Mouse (Mus musculus): Measurements from ENCODE around the gene Slc2a6. TPM values are rescaled to one million over a fixed set of nuclear protein-coding genes. Genes with fewer than 3 reads are reported as not detected.

Slc2a6 gene
- polyA plus RNA-seq, 1 experiment from 2014 or later: 2.7 TPM

DNA sequence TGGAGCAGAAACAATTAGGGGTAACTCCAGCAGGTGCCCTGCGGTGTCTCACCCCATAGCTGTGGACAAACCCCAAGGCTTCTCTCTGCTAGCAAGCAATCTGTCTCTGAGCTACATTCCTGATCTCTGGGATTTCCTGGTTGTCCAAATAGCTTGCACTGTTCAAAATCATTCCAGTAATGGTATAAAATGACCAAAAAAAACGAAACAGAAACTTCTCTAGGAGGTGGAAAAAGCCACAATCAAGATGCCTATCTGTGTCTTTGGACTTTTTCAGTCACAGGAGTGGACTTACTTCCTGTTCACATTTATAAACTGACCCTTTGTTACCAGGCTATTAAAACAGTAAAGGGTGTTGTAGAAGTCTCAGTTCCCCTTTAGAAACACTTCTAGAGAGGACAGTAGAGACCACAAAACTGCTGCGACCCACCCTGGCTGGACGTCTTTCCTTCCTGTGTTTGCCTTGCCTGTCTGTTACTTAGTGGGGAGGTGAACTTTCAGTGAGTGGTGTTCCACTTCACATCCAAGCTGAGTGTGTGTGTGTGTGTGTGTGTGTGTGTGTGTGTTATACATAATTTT lies 728 bp upstream of the Slc2a6 start:
- Histone ChIP-seq H3K9ac (ENCODE audit: low read length) (peak overlapping the region; percentile 35; the same call in 1 of the 2 replicates), H3K36me3 (ENCODE audit: control insufficient read depth, insufficient read depth, low read length) (no peaks in the 10 kb centered on the region), H3K9me3 (ENCODE audit: control insufficient read depth, low read length) (no peaks in the 10 kb centered on the region), H3K4me3 (ENCODE audit: low read depth, low read length) (no peak overlapping the region; the same call in 1 of the 2 replicates), H3K27ac (replicated peaks) (peak overlapping the region; percentile 10; the same call in 1 of the 2 replicates), H3K4me2 (replicated peaks; ENCODE audit: low read depth) (peak overlapping the region; percentile 44), H3K27me3 (ENCODE audit: control insufficient read depth, insufficient read depth, low read length) (no peaks in the 10 kb centered on the region), H3K4me1 (replicated peaks; ENCODE audit: control insufficient read depth, insufficient read depth) (0 out of 2 replicates have a peak, but pooled peaks cover 2% of the 10 kb centered on the region)
- TF ChIP-seq CTCF (IDR thresholded peaks at IDR 0.05; ENCODE audit: low read depth): no peak
- no peak for TF ChIP-seq EP300 (optimal IDR thresholded peaks at IDR 0.05)
- WGBS: 63% methylated on average over 4 of the region's 4 CpGs
- no peak for DNase-seq (ENCODE audit: low spot score)
- ATAC-seq (ENCODE audit: low FRiP score, low TSS enrichment): no peak

- H3K4me1 ChIP-seq (replicated peaks; ENCODE audit: control insufficient read depth, insufficient read depth): 0 out of 2 replicates have a peak, but pooled peaks cover 2% of the 10 kb centered on the region
- H3K27me3 ChIP-seq (ENCODE audit: control insufficient read depth, insufficient read depth, low read length): no peaks in the 10 kb centered on the region
- ATAC-seq (ENCODE audit: low FRiP score, low TSS enrichment): no peak
- DNase-seq (ENCODE audit: low spot score): no peak
- no peak overlapping the region for H3K4me3 ChIP-seq (ENCODE audit: low read depth, low read length)
- no peaks in the 10 kb centered on the region for H3K9me3 ChIP-seq (ENCODE audit: control insufficient read depth, low read length)
- no peak overlapping the region for H3K9ac ChIP-seq (ENCODE audit: low read length)
- no peaks in the 10 kb centered on the region for H3K36me3 ChIP-seq (ENCODE audit: control insufficient read depth, insufficient read depth, low read length)
- no peak overlapping the region for H3K4me2 ChIP-seq (replicated peaks; ENCODE audit: low read depth)
- no peak for TF ChIP-seq CTCF (IDR thresholded peaks at IDR 0.05; ENCODE audit: low read depth)
- TF ChIP-seq EP300 (optimal IDR thresholded peaks at IDR 0.05): no peak
- no peak overlapping the region for H3K27ac ChIP-seq (replicated peaks)
- WGBS: 71% methylated on average over 10 of the region's 10 CpGs
Measured at GRCm38 (mm10) chr2:27026857-27027617, 761 bp downstream of the Slc2a6 start.

GRCm38 (mm10) chr2:27026332-27026731 lies 1.5 kb downstream of the Slc2a6 start:
- Histone ChIP-seq H3K4me2 (replicated peaks; ENCODE audit: low read depth) (no peak overlapping the region), H3K36me3 (ENCODE audit: control insufficient read depth, insufficient read depth, low read length) (no peaks in the 10 kb centered on the region), H3K4me3 (ENCODE audit: low read depth, low read length) (no peak overlapping the region), H3K27ac (replicated peaks) (no peak overlapping the region), H3K9me3 (ENCODE audit: control insufficient read depth, low read length) (no peaks in the 10 kb centered on the region), H3K9ac (ENCODE audit: low read length) (no peak overlapping the region), H3K4me1 (replicated peaks; ENCODE audit: control insufficient read depth, insufficient read depth) (0 out of 2 replicates have a peak, but pooled peaks cover 2% of the 10 kb centered on the region), H3K27me3 (ENCODE audit: control insufficient read depth, insufficient read depth, low read length) (no peaks in the 10 kb centered on the region)
- ATAC-seq (ENCODE audit: low FRiP score, low TSS enrichment) (no peak), DNase-seq (ENCODE audit: low spot score) (no peak)
- no peak for TF ChIP-seq CTCF (IDR thresholded peaks at IDR 0.05; ENCODE audit: low read depth)
- no peak for TF ChIP-seq EP300 (optimal IDR thresholded peaks at IDR 0.05)
- WGBS: 92% methylated on average over 3 of the region's 3 CpGs

DNA sequence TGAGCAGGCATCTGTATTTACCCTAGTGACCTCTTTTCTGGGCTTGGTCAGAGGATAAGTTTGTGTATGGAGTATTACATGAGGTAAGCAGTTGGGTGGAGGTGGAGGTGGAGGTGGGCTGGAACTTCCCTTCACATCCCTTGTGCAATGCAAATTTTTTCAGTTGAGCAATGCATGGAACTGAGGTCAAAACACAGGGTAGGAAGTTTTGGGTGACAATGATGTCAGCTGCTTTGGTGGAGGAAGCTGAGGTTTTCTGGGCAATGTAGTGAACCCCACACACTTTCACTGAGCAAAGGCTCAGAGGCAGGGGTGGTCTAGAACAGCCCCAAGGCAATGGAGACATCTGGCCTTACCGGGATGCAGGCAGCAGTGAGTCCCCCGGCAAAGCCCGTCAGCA lies 2.3 kb downstream of the Slc2a6 start:
- H3K4me2 ChIP-seq (replicated peaks; ENCODE audit: low read depth): no peak overlapping the region
- H3K27ac ChIP-seq (replicated peaks): no peak overlapping the region
- WGBS: 90% methylated on average over 3 of the region's 3 CpGs
- TF ChIP-seq CTCF (IDR thresholded peaks at IDR 0.05; ENCODE audit: low read depth) (no peak), EP300 (optimal IDR thresholded peaks at IDR 0.05) (no peak)
- ATAC-seq (ENCODE audit: low FRiP score, low TSS enrichment): no peak
- no peaks in the 10 kb centered on the region for H3K36me3 ChIP-seq (ENCODE audit: control insufficient read depth, insufficient read depth, low read length)
- no peaks in the 10 kb centered on the region for H3K27me3 ChIP-seq (ENCODE audit: control insufficient read depth, insufficient read depth, low read length)
- H3K9ac ChIP-seq (ENCODE audit: low read length): no peak overlapping the region
- H3K4me3 ChIP-seq (ENCODE audit: low read depth, low read length): no peak overlapping the region
- DNase-seq (ENCODE audit: low spot score): no peak
- 0 out of 2 replicates have a peak, but pooled peaks cover 2% of the 10 kb centered on the region for H3K4me1 ChIP-seq (replicated peaks; ENCODE audit: control insufficient read depth, insufficient read depth)
- H3K9me3 ChIP-seq (ENCODE audit: control insufficient read depth, low read length): no peaks in the 10 kb centered on the region

GRCm38 (mm10) chr2:27024136-27024535 lies 3.7 kb downstream of the Slc2a6 start:
- Histone ChIP-seq H3K9ac (ENCODE audit: low read length) (no peak overlapping the region), H3K27me3 (ENCODE audit: control insufficient read depth, insufficient read depth, low read length) (no peaks in the 10 kb centered on the region), H3K36me3 (ENCODE audit: control insufficient read depth, insufficient read depth, low read length) (no peaks in the 10 kb centered on the region; the same call in 1 of the 2 replicates), H3K4me3 (ENCODE audit: low read depth, low read length) (no peak overlapping the region), H3K4me2 (replicated peaks; ENCODE audit: low read depth) (no peak overlapping the region), H3K4me1 (replicated peaks; ENCODE audit: control insufficient read depth, insufficient read depth) (0 out of 2 replicates have a peak, but pooled peaks cover 2% of the 10 kb centered on the region), H3K27ac (replicated peaks) (no peak overlapping the region), H3K9me3 (ENCODE audit: control insufficient read depth, low read length) (no peaks in the 10 kb centered on the region)
- ATAC-seq (ENCODE audit: low FRiP score, low TSS enrichment): no peak
- DNase-seq (ENCODE audit: low spot score): no peak
- TF ChIP-seq EP300 (optimal IDR thresholded peaks at IDR 0.05) (no peak), CTCF (IDR thresholded peaks at IDR 0.05; ENCODE audit: low read depth) (no peak)
- 71% methylated on average over 14 of the region's 14 CpGs for WGBS

DNA sequence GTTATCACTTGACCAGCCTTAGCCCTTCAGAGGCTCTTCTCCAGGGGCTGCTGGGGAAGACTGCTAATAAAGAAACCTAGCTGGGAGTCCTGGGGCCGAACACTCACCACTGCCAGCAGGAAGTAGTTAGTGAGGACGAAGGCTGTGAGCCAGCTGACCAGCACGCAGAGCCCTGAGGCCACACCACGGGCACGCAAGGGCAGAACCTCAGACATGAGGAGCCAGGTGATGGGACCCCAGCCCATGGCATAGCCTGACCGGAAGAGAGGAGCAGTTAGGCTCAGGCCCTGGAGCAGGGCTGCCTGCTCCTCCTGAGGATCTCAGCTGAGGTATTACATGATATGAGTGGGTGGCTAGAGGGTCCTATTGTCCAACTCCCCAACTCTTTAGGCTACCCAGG lies 5.2 kb downstream of the Slc2a6 start:
- Histone ChIP-seq H3K9me3 (ENCODE audit: control insufficient read depth, low read length) (no peaks in the 10 kb centered on the region), H3K4me1 (replicated peaks; ENCODE audit: control insufficient read depth, insufficient read depth) (0 out of 2 replicates have a peak, but pooled peaks cover 2% of the 10 kb centered on the region), H3K36me3 (ENCODE audit: control insufficient read depth, insufficient read depth, low read length) (peaks cover 5% of the 10 kb centered on the region; the same call in 1 of the 2 replicates), H3K4me3 (ENCODE audit: low read depth, low read length) (no peak overlapping the region), H3K27ac (replicated peaks) (no peak overlapping the region), H3K4me2 (replicated peaks; ENCODE audit: low read depth) (no peak overlapping the region), H3K9ac (ENCODE audit: low read length) (no peak overlapping the region), H3K27me3 (ENCODE audit: control insufficient read depth, insufficient read depth, low read length) (no peaks in the 10 kb centered on the region)
- TF ChIP-seq CTCF (IDR thresholded peaks at IDR 0.05; ENCODE audit: low read depth): no peak
- no peak for TF ChIP-seq EP300 (optimal IDR thresholded peaks at IDR 0.05)
- ATAC-seq (ENCODE audit: low FRiP score, low TSS enrichment) (no peak), DNase-seq (ENCODE audit: low spot score) (no peak)
- 60% methylated on average over 6 of the region's 6 CpGs for WGBS
